Mouse (Mus musculus): Measurements from ENCODE around the gene Ank3.

DNA sequence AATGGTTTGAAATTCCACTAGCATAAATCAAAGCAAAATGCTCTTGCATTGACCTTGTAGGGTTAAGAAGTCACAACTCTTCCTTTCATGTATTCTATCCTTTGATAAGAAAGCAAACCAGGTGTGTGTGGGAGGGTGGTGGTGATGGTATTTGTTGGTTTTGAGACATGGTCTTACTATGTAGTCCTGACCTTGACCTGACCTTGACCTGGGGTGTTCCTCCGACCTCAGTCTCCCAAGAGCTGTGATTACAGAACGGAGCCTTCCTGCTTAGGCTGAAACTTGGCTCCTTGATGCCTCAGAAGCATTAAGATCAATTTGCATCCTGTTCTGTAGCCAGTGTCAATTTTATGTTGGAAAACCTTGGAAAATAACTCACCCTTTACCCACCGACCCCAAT is 397.1 kb downstream of the Ank3 start:
- TF ChIP-seq POLR2A (IDR thresholded peaks at IDR 0.05; ENCODE audit: borderline replicate concordance, extremely low read depth, low read depth, low read length) (no peak), CTCF (IDR thresholded peaks at IDR 0.05; ENCODE audit: insufficient read depth, low read length) (no peak)

All from lung, adult 2 months (tissue).